Mouse (Mus musculus) limb, embryonic 14.5 days (tissue): ENCODE results near the gene Cmtm6. TPM values are rescaled to one million over a fixed set of nuclear protein-coding genes. Genes with fewer than 3 reads are reported as not detected.
"Not testable (repeated sequence)": the region's sequence is repeated elsewhere in the genome, so short reads cannot be mapped to it uniquely, and the experiment has no call there.

Experiments used
- ATAC-seq: fragments of 200-750 bp; cut with Nextera tagmentation; 2 replicates; pipeline ENCODE4 v1.8.0; 2017; ENCODE audit warnings: low read depth, moderate number of reproducible peaks, moderate TSS enrichment; ENCODE audit not compliant: low FRiP score
- DNase-seq: peaks from one replicate; pipeline ENCODE4 v3.0.0-alpha.2; 2015; ENCODE audit warnings: low spot score
- H3K27ac ChIP-seq: fragments of 300-500 bp; sonication (generic); replicated peaks from 2 replicates; pipeline ENCODE4 v1.5.1; 2014; ENCODE audit warnings: low read depth, mild to moderate bottlenecking, low read length, moderate library complexity, mixed read lengths
- H3K27me3 ChIP-seq: fragments of 300-500 bp; sonication (generic); 2 replicates; pipeline ENCODE4 v1.6.1; 2014; ENCODE audit warnings: low read length, mixed read lengths; ENCODE audit not compliant: control insufficient read depth, insufficient read depth
- H3K36me3 ChIP-seq: fragments of 300-500 bp; sonication (generic); 2 replicates; pipeline ENCODE4 v1.6.1; 2014; ENCODE audit warnings: mild to moderate bottlenecking, low read length, moderate library complexity, mixed read lengths; ENCODE audit not compliant: control insufficient read depth, insufficient read depth
- H3K4me1 ChIP-seq: fragments of 300-500 bp; sonication (generic); 2 replicates; pipeline ENCODE4 v1.6.1; 2014; ENCODE audit warnings: antibody characterized with exemption, low read length, mixed read lengths; ENCODE audit not compliant: control insufficient read depth, insufficient read depth
- H3K4me2 ChIP-seq: fragments of 300-500 bp; sonication (generic); replicated peaks from 2 replicates; pipeline ENCODE4 v1.6.1; 2014; ENCODE audit warnings: low read depth, mild to moderate bottlenecking, low read length, moderate library complexity; ENCODE audit not compliant: severe bottlenecking
- H3K4me3 ChIP-seq: fragments of 300-500 bp; sonication (generic); replicated peaks from 2 replicates; pipeline ENCODE4 v1.5.1; 2014; ENCODE audit warnings: low read length
- H3K9ac ChIP-seq: fragments of 300-500 bp; sonication (generic); 2 replicates; pipeline ENCODE4 v1.6.1; 2014; ENCODE audit warnings: mild to moderate bottlenecking, low read depth, low read length, moderate library complexity; ENCODE audit not compliant: severe bottlenecking
- H3K9me3 ChIP-seq: fragments of 300-500 bp; sonication (generic); 2 replicates; pipeline ENCODE4 v1.6.1; 2016; ENCODE audit warnings: low read length; ENCODE audit not compliant: control insufficient read depth
- POLR2A ChIP-seq: fragments of 200-500 bp; IDR thresholded peaks from 2 replicates; pipeline ENCODE4 v1.8.0; 2012; ENCODE audit warnings: inconsistent platforms, mild to moderate bottlenecking, moderate library complexity, borderline replicate concordance; ENCODE audit not compliant: insufficient read depth, insufficient read length; ENCODE audit errors: extremely low read depth
- whole genome bisulfite sequencing: fragments of 180-500 bp; shearing (Covaris S2); extraction: QIAGEN DNeasy Blood & Tissue Kit; methylation state at CpG from one replicate; pipeline ENCODE4 v1.1.7; 2014; 5-methylcytosine and 5-hydroxymethylcytosine counted together
- polyA plus RNA-seq, 2 experiments: library from polyadenylated mRNA; depleted of rRNA in 1 of 2; stranded (reverse) in 1 of 2; unstranded in 1 of 2; fragments of >200 nt; fragmentation: Nextera tagmentation in 1 of 2; extraction: Ambion mirVana in 1 of 2; gene quantifications; 2 replicates each; pipeline versions ENCODE4 v1.2.1 to v1.2.3; 2012 to 2014

The Cmtm6 gene
- polyA plus RNA-seq, 2 experiments: 21.9 to 40.5 TPM

- ATAC-seq: peak; percentile 51
- WGBS: 0% methylated on average over 32 of the region's 50 CpGs
Observed at GRCm38 (mm10) chr9:114688953-114689407, 41.9 kb upstream of the Cmtm6 start.

GRCm38 (mm10) chr9:114690119-114690601 is 40.8 kb upstream of the Cmtm6 start:
- WGBS: 14% methylated on average over 10 of the region's 10 CpGs
- ATAC-seq: no peak
- peak overlapping the region; percentile 41; the same call in 1 of the 2 replicates for H3K9ac ChIP-seq
- H3K4me1 ChIP-seq: peaks cover 11% of the 10 kb centered on the region
- peak overlapping the region; percentile 89 for H3K4me2 ChIP-seq
- no peak for TF ChIP-seq POLR2A
- H3K9me3 ChIP-seq: no peaks in the 10 kb centered on the region
- peak overlapping the region; percentile 96 for H3K4me3 ChIP-seq
- DNase-seq: no peak
- peaks cover 21% of the 10 kb centered on the region for H3K36me3 ChIP-seq
- H3K27ac ChIP-seq: no peak overlapping the region
- no peaks in the 10 kb centered on the region for H3K27me3 ChIP-seq

More at GRCm38 (mm10) chr9:114688953-114689407, 41.9 kb upstream of the Cmtm6 start:
- peaks cover 17% of the 10 kb centered on the region for H3K36me3 ChIP-seq
- 0 out of 2 replicates have a peak, but pooled peaks have one; percentile 47 for TF ChIP-seq POLR2A
- H3K27ac ChIP-seq: peak overlapping the region; percentile 81
- H3K27me3 ChIP-seq: no peaks in the 10 kb centered on the region
- H3K4me2 ChIP-seq: peak overlapping the region; percentile 89
- peaks cover 11% of the 10 kb centered on the region for H3K4me1 ChIP-seq
- DNase-seq: no peak
- H3K4me3 ChIP-seq: peak overlapping the region; percentile 96
- H3K9ac ChIP-seq: peak overlapping the region; percentile 90
- H3K9me3 ChIP-seq: no peaks in the 10 kb centered on the region

GRCm38 (mm10) chr9:114691112-114691511 is 39.8 kb upstream of the Cmtm6 start:
- TF ChIP-seq POLR2A: no peak
- ATAC-seq: no peak
- Histone ChIP-seq H3K36me3 (peaks cover 21% of the 10 kb centered on the region), H3K4me1 (peaks cover 11% of the 10 kb centered on the region), H3K9ac (no peak overlapping the region), H3K27ac (no peak overlapping the region), H3K9me3 (no peaks in the 10 kb centered on the region), H3K27me3 (no peaks in the 10 kb centered on the region), H3K4me3 (no peak overlapping the region), H3K4me2 (no peak overlapping the region)
- no peak for DNase-seq

- not testable (repeated sequence) for H3K9me3 ChIP-seq, H3K9ac ChIP-seq, H3K4me1 ChIP-seq, H3K4me3 ChIP-seq, ATAC-seq, H3K27me3 ChIP-seq, H3K27ac ChIP-seq, H3K4me2 ChIP-seq, DNase-seq
- peaks cover 30% of the 10 kb centered on the region for H3K36me3 ChIP-seq
- WGBS: 96% methylated on average over 8 of the region's 8 CpGs
Observed at GRCm38 (mm10) chr9:114695662-114696061, 35.3 kb upstream of the Cmtm6 start.

GRCm38 (mm10) chr9:114697072-114697471 is 33.8 kb upstream of the Cmtm6 start:
- 94% methylated on average over 4 of the region's 4 CpGs for WGBS
- DNase-seq (no peak), ATAC-seq (no peak)
- Histone ChIP-seq H3K27me3 (no peaks in the 10 kb centered on the region), H3K9ac (no peak overlapping the region), H3K36me3 (peaks cover 23% of the 10 kb centered on the region), H3K4me3 (no peak overlapping the region), H3K4me1 (no peaks in the 10 kb centered on the region), H3K9me3 (no peaks in the 10 kb centered on the region), H3K27ac (no peak overlapping the region), H3K4me2 (no peak overlapping the region)
- no peak for TF ChIP-seq POLR2A
